In the genomic region with DNA sequence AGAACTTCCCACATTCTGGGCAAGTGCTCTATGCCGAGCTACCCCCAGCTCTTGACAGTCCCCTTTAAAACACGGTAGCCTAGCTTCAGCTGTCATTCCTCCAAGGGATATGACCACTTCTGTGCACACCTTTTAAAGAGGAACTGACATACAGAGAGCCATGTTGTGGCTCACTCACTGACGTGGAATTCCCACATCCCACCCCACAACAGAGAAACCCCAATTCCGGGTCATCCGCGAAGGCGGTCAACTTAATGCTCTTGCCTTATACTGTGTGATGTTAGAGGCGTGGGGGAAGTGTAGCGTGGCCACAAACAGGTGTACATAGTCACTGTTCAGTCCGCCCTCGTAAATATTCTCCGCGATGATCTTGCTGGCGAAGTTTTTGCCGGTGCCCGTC, we compare ENCODE assay signal across 7 mouse cellular contexts. TPM values are rescaled to one million over a fixed set of nuclear protein-coding genes. Genes with fewer than 3 reads are reported as not detected.
DNase-seq lines count a peak whose midpoint lies in the region; ATAC-seq and TF ChIP-seq lines count a peak whose summit lies in the region.

No protein-coding gene starts in this region.

- no peak for TF ChIP-seq POLR2A in olfactory bulb, adult 2 months (IDR thresholded peaks at IDR 0.05; ENCODE audit: insufficient read depth, low read depth, low read length)

- WGBS in forebrain, embryonic 11.5 days = 25% methylated on average over 16 of the region's 16 CpGs
- WGBS in liver, embryonic 12.5 days (ENCODE audit: insufficient replicate concordance) = 8% methylated on average over 16 of the region's 16 CpGs
- WGBS in olfactory bulb, adult 2 months = 15% methylated on average over 16 of the region's 16 CpGs

- H3K36me3 ChIP-seq in forebrain, embryonic 11.5 days (ENCODE audit: control insufficient read depth, insufficient read depth, low read length) = peaks cover 14% of the 10 kb centered on the region; the same call in 1 of the 2 replicates
- H3K36me3 ChIP-seq in liver, embryonic 12.5 days = peaks cover 51% of the 10 kb centered on the region

- H3K9me3 ChIP-seq in forebrain, embryonic 11.5 days (ENCODE audit: control insufficient read depth, low read length) = no peaks in the 10 kb centered on the region
- H3K9me3 ChIP-seq in liver, embryonic 12.5 days (replicated peaks) = no peaks in the 10 kb centered on the region

- no peak overlapping the region for H3K27ac ChIP-seq in forebrain, embryonic 11.5 days (ENCODE audit: low read depth, low read length)
- H3K27ac ChIP-seq in liver, embryonic 12.5 days = peak overlapping the region; percentile 81
- no peak overlapping the region for H3K27ac ChIP-seq in olfactory bulb, adult 2 months (ENCODE audit: insufficient read depth, low read depth, low read length)

- TF ChIP-seq CTCF in olfactory bulb, adult 2 months (IDR thresholded peaks at IDR 0.05; ENCODE audit: insufficient read depth, low read depth, low read length) = no peak

- no peak for ATAC-seq in forebrain, embryonic 11.5 days (replicated peaks; ENCODE audit: low FRiP score)
- ATAC-seq in liver, embryonic 12.5 days = 0 out of 2 replicates have a peak, but pooled peaks have one; percentile 38

- H3K4me3 ChIP-seq in forebrain, embryonic 11.5 days (ENCODE audit: low read depth, low read length) = peak overlapping the region; percentile 75
- peak overlapping the region; percentile 97 for H3K4me3 ChIP-seq in liver, embryonic 12.5 days
- peak overlapping the region; percentile 77 for H3K4me3 ChIP-seq in olfactory bulb, adult 2 months (ENCODE audit: insufficient read depth, low read depth, low read length)

- H3K9ac ChIP-seq in forebrain, embryonic 11.5 days (ENCODE audit: low read length) = peak overlapping the region; percentile 74
- peak overlapping the region; percentile 94 for H3K9ac ChIP-seq in liver, embryonic 12.5 days

- peak; percentile 50 for DNase-seq in 416B (ENCODE audit: low read depth)
- DNase-seq in B cell, adult 2 months = peak; percentile 20
- no peak for DNase-seq in forebrain, embryonic 11.5 days (ENCODE audit: low spot score)
- no peak for DNase-seq in spleen, postnatal 14 days (ENCODE audit: low spot score in 2 of 2)
- DNase-seq in ovary, postnatal 36 days (ENCODE audit: low spot score) = no peak

- H3K4me1 ChIP-seq in forebrain, embryonic 11.5 days (replicated peaks; ENCODE audit: control insufficient read depth, insufficient read depth, low read length) = peaks cover 6% of the 10 kb centered on the region
- peaks cover 35% of the 10 kb centered on the region for H3K4me1 ChIP-seq in liver, embryonic 12.5 days
- H3K4me1 ChIP-seq in olfactory bulb, adult 2 months (ENCODE audit: control insufficient read depth, insufficient read depth, low read length) = peaks cover 25% of the 10 kb centered on the region

- no peaks in the 10 kb centered on the region for H3K27me3 ChIP-seq in forebrain, embryonic 11.5 days (ENCODE audit: control insufficient read depth, insufficient read depth, low read length)
- H3K27me3 ChIP-seq in liver, embryonic 12.5 days (replicated peaks) = no peaks in the 10 kb centered on the region

- H3K4me2 ChIP-seq in forebrain, embryonic 11.5 days (ENCODE audit: low read depth, low read length, severe bottlenecking) = peak overlapping the region; percentile 79
- peak overlapping the region; percentile 89 for H3K4me2 ChIP-seq in liver, embryonic 12.5 days

RNA-seq across cellular contexts. Expression of a gene that starts 0.9 kb away (rescaled TPM):
- polyA plus RNA-seq in forebrain, embryonic 11.5 days (2014; fragmentation: Nextera tagmentation; extraction: Ambion mirVana) = 85.1 and 95.9 TPM in 2 replicates
- polyA plus RNA-seq in liver, embryonic 12.5 days (2016; fragmentation: Nextera tagmentation; extraction: Ambion mirVana) = 46.2 and 51.8 TPM in 2 replicates
- not detected in 2 replicates for polyA plus RNA-seq in olfactory bulb, adult 2 months (2012; ENCODE audit: insufficient read depth, insufficient read length, low replicate concordance, missing spikeins)

RNA-seq across cellular contexts. Expression of a gene that starts 14.1 kb away (rescaled TPM):
- 24.9 and 25.7 TPM in 2 replicates for polyA plus RNA-seq in forebrain, embryonic 11.5 days (2014; fragmentation: Nextera tagmentation; extraction: Ambion mirVana)
- polyA plus RNA-seq in liver, embryonic 12.5 days (2016; fragmentation: Nextera tagmentation; extraction: Ambion mirVana) = 21.3 and 21.8 TPM in 2 replicates
- not detected in 2 replicates for polyA plus RNA-seq in olfactory bulb, adult 2 months (2012; ENCODE audit: insufficient read depth, insufficient read length, low replicate concordance, missing spikeins)

RNA-seq across cellular contexts. Expression of a gene that starts 15.2 kb away (rescaled TPM):
- polyA plus RNA-seq in forebrain, embryonic 11.5 days (2014; fragmentation: Nextera tagmentation; extraction: Ambion mirVana) = 59.7 and 63.6 TPM in 2 replicates
- polyA plus RNA-seq in liver, embryonic 12.5 days (2016; fragmentation: Nextera tagmentation; extraction: Ambion mirVana) = 36.9 and 41.2 TPM in 2 replicates
- not detected in 2 replicates for polyA plus RNA-seq in olfactory bulb, adult 2 months (2012; ENCODE audit: insufficient read depth, insufficient read length, low replicate concordance, missing spikeins)

RNA-seq across cellular contexts. Expression of a gene that starts 15.3 kb away (rescaled TPM):
- 17.7 and 21.3 TPM in 2 replicates for polyA plus RNA-seq in forebrain, embryonic 11.5 days (2014; fragmentation: Nextera tagmentation; extraction: Ambion mirVana)
- 7.6 and 8.4 TPM in 2 replicates for polyA plus RNA-seq in liver, embryonic 12.5 days (2016; fragmentation: Nextera tagmentation; extraction: Ambion mirVana)
- polyA plus RNA-seq in olfactory bulb, adult 2 months (2012; ENCODE audit: insufficient read depth, insufficient read length, low replicate concordance, missing spikeins) = not detected in 2 replicates

RNA-seq across cellular contexts. Expression of a gene that starts 37.2 kb away (rescaled TPM):
- polyA plus RNA-seq in forebrain, embryonic 11.5 days (2014; fragmentation: Nextera tagmentation; extraction: Ambion mirVana) = 4.2 and 5.5 TPM in 2 replicates
- polyA plus RNA-seq in liver, embryonic 12.5 days (2016; fragmentation: Nextera tagmentation; extraction: Ambion mirVana) = 0.25 and 0.63 TPM in 2 replicates
- polyA plus RNA-seq in olfactory bulb, adult 2 months (2012; ENCODE audit: insufficient read depth, insufficient read length, low replicate concordance, missing spikeins) = not detected in 2 replicates

Comparison
In these comparisons a context has a peak if more than half of its experiments do, and no peak if none do; other contexts are left out.
1. DNase-seq: peak in 416B (single experiment) and B cell, adult 2 months (2 of 2); none in forebrain, embryonic 11.5 days (single experiment), spleen, postnatal 14 days (0 of 2) and ovary, postnatal 36 days (single experiment).
2. RNA of a gene that starts 15.2 kb away (polyA plus RNA-seq): 59.7 to 63.6 TPM in forebrain, embryonic 11.5 days and 36.9 to 41.2 TPM in liver, embryonic 12.5 days; not detected in olfactory bulb, adult 2 months; every median in the first group is over 10 times any median in the second.
3. Peak in every context shown above with its lines, with median percentiles within 50 percentile points of each other: H3K4me3 ChIP-seq.